Mouse (Mus musculus) MEL (cell line): ENCODE data around the gene Cnot11.

Experiments
- CTCF ChIP-seq, 3 experiments: IDR thresholded peaks in 2 of 3; conservative IDR thresholded peaks in 1 of 3; 2 replicates each; pipeline ENCODE4 v1.5.1; 2011 to 2012; ENCODE audit warnings: low read length in 3 of 3, low read depth in 2 of 3, mild to moderate bottlenecking in 2 of 3, improper control_type of control experiment in 1 of 3, inconsistent platforms in 1 of 3, mixed read lengths in 1 of 3, moderate library complexity in 1 of 3; ENCODE audit not compliant: control insufficient read depth in 1 of 3, insufficient read depth in 1 of 3, poor library complexity in 1 of 3, severe bottlenecking in 1 of 3
- E2F4 ChIP-seq: IDR thresholded peaks from 2 replicates; pipeline ENCODE4 v1.6.1; 2011; ENCODE audit warnings: low read depth, low read length, improper control_type of control experiment, borderline replicate concordance
- ELF1 ChIP-seq: IDR thresholded peaks from 2 replicates; pipeline ENCODE4 v1.6.1; 2014; ENCODE audit warnings: low read depth, mild to moderate bottlenecking, inconsistent platforms, low read length, improper control_type of control experiment, moderate library complexity
- GABPA ChIP-seq: IDR thresholded peaks from 2 replicates; pipeline ENCODE4 v1.6.1; 2012; ENCODE audit warnings: low read depth, mild to moderate bottlenecking, inconsistent platforms, low read length, improper control_type of control experiment, moderate library complexity
- HCFC1 ChIP-seq: IDR thresholded peaks from 2 replicates; pipeline ENCODE4 v1.6.1; 2012; ENCODE audit warnings: low read depth, mild to moderate bottlenecking, inconsistent platforms, low read length, improper control_type of control experiment, moderate library complexity
- MAFK ChIP-seq: IDR thresholded peaks from 2 replicates; pipeline ENCODE4 v1.6.1; 2011; ENCODE audit warnings: low read depth, mild to moderate bottlenecking, low read length, improper control_type of control experiment, borderline replicate concordance
- POLR2A ChIP-seq, 2 experiments: IDR thresholded peaks; 2 replicates each; pipeline ENCODE4 v1.6.1; 2011 to 2012; ENCODE audit warnings: low read length in 2 of 2, mild to moderate bottlenecking in 2 of 2, control low read depth in 1 of 2, improper control_type of control experiment in 1 of 2, low read depth in 1 of 2, moderate library complexity in 1 of 2; ENCODE audit not compliant: control insufficient read depth in 1 of 2, insufficient read depth in 1 of 2, poor library complexity in 1 of 2
- RAD21 ChIP-seq: IDR thresholded peaks from 2 replicates; pipeline ENCODE4 v1.6.1; 2011; ENCODE audit warnings: mild to moderate bottlenecking, low read depth, low read length, improper control_type of control experiment
- RCOR1 ChIP-seq: IDR thresholded peaks from 2 replicates; pipeline ENCODE4 v1.6.1; 2012; ENCODE audit warnings: low read depth, mild to moderate bottlenecking, inconsistent platforms, low read length, improper control_type of control experiment
- TCF12 ChIP-seq: IDR thresholded peaks from 2 replicates; pipeline ENCODE4 v1.6.1; 2014; ENCODE audit warnings: low read depth, mild to moderate bottlenecking, inconsistent platforms, low read length, improper control_type of control experiment, moderate library complexity
- USF1 ChIP-seq: IDR thresholded peaks from 2 replicates; pipeline ENCODE4 v1.6.1; 2014; ENCODE audit warnings: low read depth, mild to moderate bottlenecking, inconsistent platforms, low read length, improper control_type of control experiment, moderate library complexity
- ZC3H11A ChIP-seq: IDR thresholded peaks from 2 replicates; pipeline ENCODE4 v1.6.1; 2012; ENCODE audit warnings: low read depth, mild to moderate bottlenecking, inconsistent platforms, low read length, improper control_type of control experiment
- ZKSCAN1 ChIP-seq: IDR thresholded peaks from 2 replicates; pipeline ENCODE4 v1.6.1; 2012; ENCODE audit warnings: low read depth, mild to moderate bottlenecking, inconsistent platforms, low read length, improper control_type of control experiment, moderate library complexity

GRCm38 (mm10) chr1:39504261-39504660 is 30.5 kb upstream of the Cnot11 start:
- TF ChIP-seq ZC3H11A (peak; percentile 90), E2F4 (no peak), ELF1 (no peak), GABPA (no peak), USF1 (no peak), RAD21 (peak; percentile 89), ZKSCAN1 (no peak), RCOR1 (no peak), MAFK (no peak), POLR2A (IDR thresholded peaks at IDR 0.05; ENCODE audit: control insufficient read depth in 1 of 2, insufficient read depth in 1 of 2, low read depth in 1 of 2, low read length in 2 of 2, poor library complexity in 1 of 2) (no peak), CTCF (IDR thresholded peaks at IDR 0.05 in 2 of 3, conservative IDR thresholded peaks at IDR 0.05 in 1 of 3; ENCODE audit: control insufficient read depth in 1 of 3, insufficient read depth in 1 of 3, low read depth in 2 of 3, low read length in 3 of 3, poor library complexity in 1 of 3, severe bottlenecking in 1 of 3) (peak; percentile 50 to 79 (median 70)), TCF12 (no peak), HCFC1 (no peak)
